Mouse (Mus musculus) bone marrow macrophage, adult 2 months (primary cell): ENCODE measurements around the gene Gsta4.

Experiments used
- CTCF ChIP-seq: IDR thresholded peaks from 2 replicates; pipeline ENCODE4 v1.5.1; 2012; ENCODE audit warnings: low read depth, mild to moderate bottlenecking, low read length, moderate library complexity
- POLR2A ChIP-seq: IDR thresholded peaks from 2 replicates; pipeline ENCODE4 v1.6.1; 2012; ENCODE audit warnings: mild to moderate bottlenecking, low read depth, low read length, borderline replicate concordance

DNA sequence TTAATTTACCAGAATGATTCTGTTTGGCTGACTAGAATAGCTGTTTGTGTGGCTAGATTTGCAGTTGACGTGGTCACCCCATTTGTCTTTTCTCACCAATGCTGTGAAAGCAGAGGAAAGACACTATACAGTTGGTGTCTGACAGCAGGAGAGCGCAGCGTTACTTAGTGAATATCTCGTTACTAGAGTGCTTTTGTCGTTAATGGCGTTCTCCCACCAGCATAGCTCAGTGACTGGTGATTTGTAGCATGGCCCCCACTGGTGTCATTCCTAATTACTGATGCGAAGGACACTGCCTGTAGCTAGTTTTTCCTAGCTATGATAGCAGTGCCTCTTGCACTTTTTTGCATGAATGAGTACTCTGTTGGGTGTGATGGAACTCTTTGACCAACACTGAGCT is 46.9 kb upstream of the Gsta4 start:
- no peak for TF ChIP-seq CTCF
- no peak for TF ChIP-seq POLR2A
